Mouse (Mus musculus): ENCODE results near the gene Rgl1.

DNA sequence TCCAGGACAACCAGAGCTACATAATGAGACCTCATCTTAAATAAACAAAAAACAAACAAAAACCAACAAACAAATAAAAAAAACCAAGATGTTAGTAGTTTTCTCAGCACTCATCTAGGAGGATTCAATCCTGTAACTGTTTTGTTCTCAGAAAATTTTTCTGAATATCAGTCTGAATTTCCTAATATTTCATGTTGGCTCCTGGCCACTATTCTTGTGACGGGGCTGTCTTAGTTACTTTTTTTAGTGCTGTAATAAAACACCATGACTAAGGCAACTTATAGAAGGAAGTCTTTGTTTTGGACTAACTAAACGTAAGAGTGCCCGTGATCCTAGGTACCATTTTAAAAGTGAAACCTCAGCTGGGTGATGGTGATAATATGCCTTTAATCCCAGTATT lies 68.8 kb downstream of the Rgl1 start:
- TF ChIP-seq CTCF (conservative IDR thresholded peaks at IDR 0.05; ENCODE audit: low read length) = no peak
- TF ChIP-seq NANOG (IDR thresholded peaks at IDR 0.05; ENCODE audit: borderline replicate concordance, low read length) = no peak
